Mouse (Mus musculus) cerebellum, adult 8-10 months (tissue): ENCODE measurements around the gene Trem3.

Experiments used
- DNase-seq: peaks from one replicate; pipeline ENCODE4 v3.0.0; 2022

Trem3 gene

DNA sequence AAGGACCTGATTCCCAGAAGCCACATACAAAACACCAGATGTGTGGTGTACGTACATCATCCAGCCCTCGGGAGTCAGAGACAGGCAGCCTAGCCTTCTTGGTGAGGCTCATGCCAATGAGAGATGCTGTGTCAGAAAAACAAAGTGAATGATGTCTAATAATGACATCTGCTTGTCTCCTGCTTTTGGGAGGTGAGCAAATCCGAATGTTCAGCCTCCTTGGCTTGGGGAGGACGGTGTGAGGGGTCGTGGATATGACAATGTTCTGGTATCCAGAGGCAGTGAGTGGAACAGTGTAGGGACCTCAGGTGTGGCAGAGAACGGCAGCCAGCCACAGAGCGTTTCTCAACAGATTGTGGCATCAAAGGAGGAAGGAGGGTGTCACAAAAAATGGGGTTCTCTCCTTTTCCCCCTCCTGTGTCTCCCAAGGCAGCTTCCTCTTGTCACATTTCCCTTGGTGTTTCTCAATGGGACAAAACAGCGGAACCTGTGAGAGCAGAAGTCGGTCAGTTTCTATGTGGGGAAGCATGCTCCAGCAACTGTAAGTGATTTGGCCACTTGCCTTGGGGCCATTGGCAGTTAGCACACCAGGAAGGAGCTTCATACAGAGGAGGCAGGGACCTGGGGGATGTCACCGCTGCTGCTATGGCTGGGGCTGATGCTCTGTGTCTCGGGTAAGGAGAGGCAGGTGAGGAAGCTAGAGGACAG, at the start of gene Trem3:
Gene Trem3, plus strand, starts transcription at position 557 of the 708 bp plus-strand sequence.
- no peak for DNase-seq

DNA sequence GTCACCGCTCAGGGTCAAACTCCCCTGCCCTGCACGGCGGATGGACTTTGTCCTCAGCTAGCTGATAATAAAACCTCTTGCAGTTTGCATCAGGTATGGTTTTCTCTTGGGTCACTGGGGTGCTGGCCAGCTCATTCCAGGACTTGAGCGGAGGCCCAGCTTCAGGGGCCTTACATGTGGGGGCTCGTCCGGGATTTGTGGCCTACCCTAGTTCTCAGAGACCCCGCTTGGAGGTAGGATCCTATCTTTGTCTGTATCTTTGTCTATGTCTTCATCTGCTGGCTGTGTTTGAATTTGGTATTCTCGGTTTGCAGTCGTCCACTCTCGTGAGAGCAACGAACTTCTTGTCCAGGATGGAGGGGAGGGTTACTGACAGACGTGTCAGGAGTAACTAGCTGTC, 44.5 kb upstream of the Trem3 start:
- DNase-seq, result no peak

- no peak for DNase-seq
These were observed 35.0 kb upstream of the Trem3 start for GRCm38 (mm10) chr17:48212596-48212995.

DNA sequence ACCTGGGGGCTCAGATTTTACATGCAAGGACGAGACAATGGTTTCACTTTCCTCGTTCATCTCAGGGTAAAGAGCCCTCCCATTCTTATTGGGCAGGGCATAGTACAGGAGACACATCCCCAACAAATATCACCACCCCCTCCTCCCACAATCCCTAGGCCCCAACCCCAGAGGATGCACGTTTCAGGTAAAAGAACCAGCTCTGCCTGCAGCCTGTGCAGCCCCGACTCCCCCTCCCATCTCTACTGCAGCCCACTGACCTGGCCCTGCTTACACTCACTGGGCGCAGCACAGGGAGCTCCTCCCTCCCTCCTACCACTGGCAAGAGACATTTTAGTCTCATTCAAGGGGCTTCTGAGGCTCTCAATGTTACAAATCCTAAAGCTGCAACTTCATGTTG, 34.1 kb upstream of the Trem3 start:
- DNase-seq, result no peak

DNA sequence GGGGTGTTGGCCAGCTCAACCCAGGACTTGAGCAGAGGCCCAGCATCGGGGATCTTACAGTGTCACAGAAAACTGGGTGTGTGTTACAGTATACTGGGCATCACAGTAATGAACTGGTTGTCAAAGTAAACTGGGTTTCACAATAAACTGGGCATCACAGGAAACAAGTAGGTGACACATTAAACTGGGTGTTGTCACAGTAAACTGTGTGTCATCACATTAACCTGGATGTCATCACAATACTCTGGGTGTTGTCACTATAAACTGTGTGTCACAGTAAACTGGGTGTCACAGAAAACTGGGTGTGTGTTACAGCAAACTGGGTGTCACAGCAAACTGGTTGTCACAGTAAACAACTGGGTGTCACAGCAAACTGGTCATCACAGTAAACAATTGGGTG, 32.1 kb upstream of the Trem3 start:
- DNase-seq, result no peak

DNA sequence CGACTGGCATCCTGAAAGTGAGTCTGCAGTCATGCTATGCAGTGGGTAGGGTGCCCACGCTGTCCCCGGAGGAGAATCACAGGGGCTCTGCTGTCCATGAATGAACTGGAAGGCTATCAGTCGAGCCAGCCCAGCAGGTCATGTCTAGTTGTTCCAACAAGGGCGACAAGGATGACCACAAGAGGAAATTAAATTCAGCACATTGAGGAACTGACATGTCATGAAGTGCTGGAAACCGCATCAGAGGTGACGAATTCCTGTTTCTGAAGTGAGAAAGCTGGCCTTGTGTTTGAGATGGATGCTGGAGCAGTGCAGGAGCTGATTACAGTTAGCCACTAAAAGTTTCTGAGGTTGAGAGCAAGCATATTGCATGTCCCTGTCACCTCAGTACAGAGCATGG, 16.9 kb upstream of the Trem3 start:
- no peak for DNase-seq

GRCm38 (mm10) chr17:48232518-48232917, 15.1 kb upstream of the Trem3 start, which contains the start of gene Trem1:
Gene Trem1, plus strand, starts transcription at chr17:48232768.
- DNase-seq, result no peak

DNA sequence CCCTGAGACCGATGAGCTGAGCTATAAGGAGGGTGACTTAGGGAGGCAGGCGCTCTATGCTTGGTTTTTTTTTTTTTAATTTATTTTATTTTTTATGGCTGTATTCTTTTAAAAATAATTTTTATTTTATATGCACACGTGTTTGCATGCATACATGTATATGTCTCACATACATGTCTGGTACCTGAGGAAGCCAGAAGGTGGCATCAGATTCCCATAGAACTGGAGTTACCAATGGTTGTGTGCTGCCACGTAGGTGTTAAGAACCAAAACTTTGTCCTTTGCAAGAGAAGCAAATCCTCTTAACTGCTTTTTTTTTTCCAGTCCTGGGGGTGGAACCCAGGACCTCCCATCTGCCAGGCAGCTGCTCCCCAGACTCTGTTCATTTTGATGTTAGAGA, 13.8 kb upstream of the Trem3 start:
- no peak for DNase-seq

DNA sequence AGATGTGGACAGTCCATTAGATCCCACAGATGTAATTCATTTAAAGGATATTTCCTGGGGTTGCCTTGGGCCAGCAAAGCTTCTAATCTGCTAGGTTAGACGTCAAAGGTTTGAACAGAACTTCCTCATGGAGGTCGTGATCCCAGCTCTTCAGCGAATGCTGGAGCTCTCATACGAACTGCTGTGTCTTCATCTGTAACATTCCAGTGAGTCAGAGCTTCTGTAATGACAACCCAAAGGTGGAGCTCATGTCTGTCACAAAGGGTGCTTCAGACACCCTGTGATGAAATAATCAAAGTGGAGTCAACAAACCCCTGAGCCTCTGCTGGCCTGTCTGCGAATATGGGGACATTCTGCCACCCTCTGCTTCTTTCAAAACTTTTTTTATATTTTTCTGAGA, 13.0 kb upstream of the Trem3 start:
- DNase-seq, result no peak

DNA sequence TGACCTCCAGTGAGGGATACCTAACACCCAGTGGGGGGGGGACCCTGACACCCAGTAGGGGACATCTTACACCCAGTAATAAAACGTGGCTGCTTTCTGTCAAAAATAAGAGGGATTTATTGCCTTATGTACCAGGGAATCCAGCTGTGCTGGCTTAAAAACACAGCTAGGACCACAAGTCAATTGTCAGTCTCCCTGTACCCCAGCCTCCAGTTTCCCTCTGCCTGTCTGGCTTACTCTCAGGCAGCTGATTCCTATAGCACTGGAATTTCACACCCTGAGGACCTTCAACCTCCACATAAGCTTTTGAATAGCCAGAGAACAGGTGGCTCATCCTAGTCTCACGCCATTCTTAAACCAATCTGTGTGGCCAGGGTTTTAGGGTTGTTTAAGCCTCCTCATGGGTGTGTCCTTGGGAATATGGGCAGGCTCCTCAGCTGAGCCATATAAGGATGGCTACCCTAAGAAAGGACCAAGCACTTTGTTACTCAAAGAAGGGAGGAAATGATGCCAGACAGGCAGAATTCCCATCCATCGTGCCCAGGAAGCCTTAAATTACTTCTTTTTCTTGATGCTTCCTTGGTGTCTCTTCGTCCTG, 11.7 kb upstream of the Trem3 start:
- no peak for DNase-seq

- no peak for DNase-seq
These were observed 10.0 kb upstream of the Trem3 start for GRCm38 (mm10) chr17:48237621-48238020.

DNA sequence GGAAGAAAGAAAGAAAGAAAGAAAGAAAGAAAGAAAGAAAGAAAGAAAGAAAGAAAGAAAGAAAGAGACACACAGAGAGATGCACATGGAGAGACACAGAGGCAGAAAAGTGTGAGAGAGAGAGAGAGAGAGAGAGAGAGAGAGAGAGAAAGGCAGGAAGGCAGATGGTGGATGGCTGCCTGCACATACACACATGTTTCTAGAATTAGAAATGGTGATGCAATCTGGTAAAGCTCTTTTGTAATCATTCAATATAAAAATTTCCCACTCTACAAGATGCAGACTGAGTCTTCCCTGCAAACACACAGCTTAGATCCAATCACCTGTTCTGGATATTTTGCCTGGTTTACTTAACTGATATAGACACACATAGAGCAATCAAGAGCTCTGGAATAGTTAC, 1.5 kb downstream of the Trem3 start:
- no peak for DNase-seq

GRCm38 (mm10) chr17:48249501-48249900, 1.9 kb downstream of the Trem3 start:
- DNase-seq, result no peak

- DNase-seq, result no peak
These were observed 3.1 kb downstream of the Trem3 start for GRCm38 (mm10) chr17:48250631-48251030.

DNA sequence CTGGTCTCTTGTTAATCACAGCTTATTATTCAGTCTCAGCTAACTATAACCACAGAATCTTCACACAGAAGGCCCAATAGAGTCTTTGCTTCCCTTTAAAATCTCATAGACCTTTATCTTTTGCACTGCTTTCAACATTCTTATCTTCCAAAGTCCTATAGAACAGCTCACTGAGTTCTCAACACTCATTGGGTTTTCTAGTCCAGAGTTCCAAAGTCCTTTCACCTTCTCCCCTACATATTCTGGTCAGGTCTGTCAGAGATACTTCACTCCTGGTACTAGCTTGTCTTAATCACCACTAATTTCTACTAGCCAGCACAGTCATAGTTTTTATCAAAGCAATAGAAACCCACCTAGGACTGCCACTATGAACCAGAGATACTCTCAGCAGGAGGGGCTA, 9.0 kb downstream of the Trem3 start:
- DNase-seq, result no peak

- no peak for DNase-seq
These were observed 14.3 kb downstream of the Trem3 start for GRCm38 (mm10) chr17:48261868-48262267.

GRCm38 (mm10) chr17:48263741-48264362, 16.3 kb downstream of the Trem3 start, which contains the start of gene Treml4:
Gene Treml4, plus strand, starts transcription at chr17:48264295.
- DNase-seq, result no peak

DNA sequence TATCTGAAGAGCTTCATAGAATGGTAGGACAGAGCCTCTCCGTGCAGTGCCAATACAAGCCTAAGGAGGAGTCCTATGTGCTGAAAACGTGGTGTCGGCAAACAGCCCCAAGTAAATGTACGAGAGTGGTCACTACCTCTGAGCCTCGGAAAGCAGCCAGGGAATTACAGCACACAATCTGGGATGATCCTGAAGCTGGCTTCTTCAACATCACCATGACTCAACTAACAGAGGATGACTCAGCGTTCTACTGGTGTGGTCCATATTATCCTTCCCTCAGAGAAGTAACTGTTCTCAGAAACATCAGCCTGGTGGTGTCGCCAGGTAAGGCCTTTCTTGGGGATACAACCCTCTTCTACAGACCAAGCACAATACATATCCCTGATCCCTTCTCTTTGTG, 17.1 kb downstream of the Trem3 start:
- no peak for DNase-seq

GRCm38 (mm10) chr17:48266138-48266537, 18.6 kb downstream of the Trem3 start:
- DNase-seq, result no peak

GRCm38 (mm10) chr17:48266610-48267304, 19.2 kb downstream of the Trem3 start:
- no peak for DNase-seq

DNA sequence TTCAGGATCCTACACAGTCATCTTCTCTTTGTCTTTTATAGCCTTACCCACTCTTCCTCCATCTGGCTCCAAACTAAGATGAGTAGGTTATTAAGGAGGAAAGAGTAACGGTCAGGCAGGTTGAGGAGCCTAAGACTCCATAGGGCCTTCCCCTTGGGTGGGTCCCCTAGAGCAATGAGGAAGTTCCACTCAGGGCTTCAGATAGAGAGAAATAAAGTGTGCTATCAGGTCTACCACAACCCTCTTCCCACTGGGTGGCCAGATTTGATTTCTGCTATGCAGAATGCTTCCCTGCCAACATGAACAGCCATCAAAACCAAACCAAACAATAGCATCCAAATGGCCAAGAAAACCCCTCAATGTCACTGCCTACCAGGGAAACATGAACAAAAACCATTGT, 20.0 kb downstream of the Trem3 start:
- DNase-seq, result no peak

- no peak for DNase-seq
These were observed 20.7 kb downstream of the Trem3 start for GRCm38 (mm10) chr17:48268276-48268675.

DNA sequence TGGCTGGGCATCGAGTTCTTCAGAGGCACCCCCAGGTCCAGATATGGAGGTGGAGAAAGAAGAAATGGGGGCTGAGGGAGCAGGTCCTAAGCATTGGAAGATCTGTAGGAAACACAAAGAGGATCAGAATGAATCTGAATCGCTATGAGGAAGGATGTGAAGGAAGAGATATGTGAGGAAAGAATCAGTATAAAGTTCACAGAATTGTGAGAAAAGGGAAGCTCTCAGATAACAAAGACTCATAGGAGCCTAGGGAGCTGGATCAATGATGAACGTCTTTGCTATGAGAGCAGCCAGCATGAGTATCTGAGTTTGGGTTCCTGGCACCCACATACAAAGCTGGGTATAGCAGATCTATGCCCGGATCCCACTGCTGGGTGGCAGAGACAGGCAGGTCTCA, 22.3 kb downstream of the Trem3 start:
- no peak for DNase-seq

- no peak for DNase-seq
These were observed 24.6 kb downstream of the Trem3 start for GRCm38 (mm10) chr17:48272158-48272557.
